Mouse (Mus musculus): ENCODE data around the gene Il18. TPM values are rescaled to one million over a fixed set of nuclear protein-coding genes. Genes with fewer than 3 reads are reported as not detected.
"Not testable (repeated sequence)": the region's sequence is repeated elsewhere in the genome, so short reads cannot be mapped to it uniquely, and the experiment has no call there.

Gene Il18
- polyA plus RNA-seq, 2 experiments, result 2.4 to 2.9 TPM

DNA sequence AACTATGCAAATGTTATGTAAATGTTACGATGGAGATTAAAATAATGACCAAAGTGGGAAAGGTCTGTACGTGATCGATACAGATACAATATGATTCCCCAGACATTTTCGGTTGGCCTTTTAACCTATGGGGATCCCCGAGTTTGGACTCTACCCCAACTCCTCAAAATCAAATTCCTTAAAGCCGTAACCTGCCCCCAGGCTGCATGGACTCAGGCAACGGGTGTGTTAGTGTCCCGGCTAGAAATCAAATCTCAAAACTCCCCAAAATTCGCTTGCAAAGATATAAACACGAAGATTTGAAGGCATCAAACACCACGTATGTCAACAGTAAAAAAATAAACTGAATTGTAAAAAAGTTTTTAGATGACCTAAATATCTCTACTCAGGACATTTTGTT, 61.5 kb downstream of the Il18 start:
- peak overlapping the region; percentile 74 for H3K4me2 ChIP-seq (replicated peaks; ENCODE audit: low read depth, low read length, severe bottlenecking)
- H3K4me1 ChIP-seq (ENCODE audit: control insufficient read depth, insufficient read depth, low read length), result peaks cover 8% of the 10 kb centered on the region
- ATAC-seq (ENCODE audit: low FRiP score, low read depth), result no peak
- peak overlapping the region; percentile 67 for H3K4me3 ChIP-seq (replicated peaks; ENCODE audit: low read length)
- H3K27ac ChIP-seq (replicated peaks; ENCODE audit: low read depth, low read length), result no peak overlapping the region
- H3K36me3 ChIP-seq (ENCODE audit: control insufficient read depth, insufficient read depth, low read length), result peaks cover 36% of the 10 kb centered on the region
- no peak for DNase-seq (ENCODE audit: low spot score)
- H3K9me3 ChIP-seq (ENCODE audit: control insufficient read depth, low read length), result no peaks in the 10 kb centered on the region
- H3K9ac ChIP-seq (ENCODE audit: low read depth, low read length, severe bottlenecking), result peak overlapping the region; percentile 87
- no peak for TF ChIP-seq POLR2A (IDR thresholded peaks at IDR 0.05; ENCODE audit: borderline replicate concordance, extremely low read depth, insufficient read depth, insufficient read length)
- WGBS, result 38% methylated on average over 11 of the region's 11 CpGs
- no peaks in the 10 kb centered on the region for H3K27me3 ChIP-seq (ENCODE audit: control insufficient read depth, insufficient read depth, low read length)

DNA sequence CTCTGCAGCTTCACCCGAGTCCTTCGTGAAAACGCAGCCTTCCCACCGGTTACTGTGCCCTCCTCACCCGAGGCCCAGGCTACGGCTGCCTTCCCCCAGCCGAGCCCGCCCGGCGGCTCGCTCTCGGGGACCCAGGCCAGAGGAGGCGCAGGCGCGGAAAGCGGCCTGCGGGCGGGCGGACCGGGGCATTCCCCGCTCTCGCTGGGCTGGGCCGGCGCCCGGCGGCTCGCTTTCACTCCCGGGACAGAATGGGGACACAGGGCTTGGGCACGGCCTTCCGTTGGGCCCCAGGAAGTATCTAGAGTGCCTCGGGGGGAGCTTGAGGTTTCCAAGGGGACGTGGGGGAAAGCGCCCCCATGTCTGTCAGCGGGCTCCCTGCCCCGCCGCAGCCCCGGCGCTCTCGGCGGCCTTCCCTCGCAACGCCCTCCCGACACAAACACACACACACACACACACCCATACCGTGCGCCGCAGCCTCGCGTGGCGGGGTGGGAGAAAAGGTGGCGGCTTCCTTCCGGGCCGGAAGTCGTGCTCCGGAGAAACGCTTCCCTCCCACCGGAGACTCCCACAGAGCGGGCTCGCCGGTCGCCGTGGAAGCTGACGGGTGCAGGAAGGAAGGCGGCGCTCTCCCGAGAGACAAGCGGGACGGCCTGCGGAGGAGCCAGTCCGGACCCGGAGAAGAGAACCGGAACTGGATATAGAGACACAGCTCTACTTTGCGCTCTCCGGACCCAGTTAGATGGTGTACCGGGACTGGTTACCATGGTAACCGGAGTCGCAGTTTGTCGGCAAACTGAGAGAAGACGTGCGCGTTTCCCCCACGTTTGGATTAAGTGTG, 62.4 kb downstream of the Il18 start, which contains the start of the genes Pih1d2 and Nkapd1:
Gene Pih1d2 (plus strand): TSS at position 556 of the 838 bp plus-strand sequence.
Gene Nkapd1 (minus strand): TSS at position 699 of the 838 bp plus-strand sequence.
- peaks cover 8% of the 10 kb centered on the region for H3K4me1 ChIP-seq (ENCODE audit: control insufficient read depth, insufficient read depth, low read length)
- peak within 1 kb of the TSS; percentile 89 for H3K27ac ChIP-seq (replicated peaks; ENCODE audit: low read depth, low read length)
- no peaks in the 10 kb centered on the region for H3K9me3 ChIP-seq (ENCODE audit: control insufficient read depth, low read length)
- ATAC-seq (ENCODE audit: low FRiP score, low read depth) (peak; percentile 94), DNase-seq (ENCODE audit: low spot score) (peak; percentile 92)
- WGBS, result under 1% methylated on average over 68 of the region's 81 CpGs
- 0 out of 2 replicates have a peak, but pooled peaks have one; percentile 8 for TF ChIP-seq POLR2A (IDR thresholded peaks at IDR 0.05; ENCODE audit: borderline replicate concordance, extremely low read depth, insufficient read depth, insufficient read length)
- H3K36me3 ChIP-seq (ENCODE audit: control insufficient read depth, insufficient read depth, low read length), result peaks cover 31% of the 10 kb centered on the region
- peak within 1 kb of the TSS; percentile 74 for H3K4me2 ChIP-seq (replicated peaks; ENCODE audit: low read depth, low read length, severe bottlenecking)
- peak within 1 kb of the TSS; percentile 87 for H3K9ac ChIP-seq (ENCODE audit: low read depth, low read length, severe bottlenecking)
- H3K4me3 ChIP-seq (replicated peaks; ENCODE audit: low read length), result peak within 1 kb of the TSS; percentile 67
- H3K27me3 ChIP-seq (ENCODE audit: control insufficient read depth, insufficient read depth, low read length), result no peaks in the 10 kb centered on the region

DNA sequence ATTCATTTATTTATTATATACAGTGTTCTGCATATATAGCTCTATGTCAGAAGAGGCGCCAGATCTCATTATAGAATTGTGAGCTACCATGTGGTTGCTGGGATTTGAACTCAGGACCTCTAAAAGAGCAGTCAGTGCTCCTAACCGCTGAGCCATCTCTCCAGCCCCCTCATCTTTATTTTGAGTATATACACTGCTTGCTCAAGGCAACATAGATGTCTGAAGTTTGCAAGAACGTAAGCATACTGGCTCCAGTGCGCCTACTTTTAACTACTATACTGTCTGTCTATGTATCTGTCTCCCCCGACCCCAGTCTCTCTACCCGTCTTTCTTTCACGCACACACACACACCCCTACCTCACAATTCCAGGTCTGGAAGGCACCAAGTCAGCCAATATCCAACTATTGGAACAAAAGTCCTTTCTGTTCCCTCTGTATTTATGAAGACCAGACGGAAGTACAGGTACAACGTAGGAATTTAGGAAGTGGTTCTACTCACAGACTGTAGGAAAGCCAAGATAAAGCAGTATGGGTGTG, 63.2 kb downstream of the Il18 start:
- H3K27me3 ChIP-seq (ENCODE audit: control insufficient read depth, insufficient read depth, low read length), result no peaks in the 10 kb centered on the region
- no peak overlapping the region for H3K27ac ChIP-seq (replicated peaks; ENCODE audit: low read depth, low read length)
- H3K4me2 ChIP-seq (replicated peaks; ENCODE audit: low read depth, low read length, severe bottlenecking), result peak overlapping the region; percentile 74
- ATAC-seq (ENCODE audit: low FRiP score, low read depth) (no peak), DNase-seq (ENCODE audit: low spot score) (no peak)
- no peak overlapping the region for H3K9ac ChIP-seq (ENCODE audit: low read depth, low read length, severe bottlenecking)
- peak overlapping the region; percentile 67 for H3K4me3 ChIP-seq (replicated peaks; ENCODE audit: low read length)
- H3K4me1 ChIP-seq (ENCODE audit: control insufficient read depth, insufficient read depth, low read length), result peaks cover 8% of the 10 kb centered on the region
- H3K36me3 ChIP-seq (ENCODE audit: control insufficient read depth, insufficient read depth, low read length), result peaks cover 22% of the 10 kb centered on the region
- no peak for TF ChIP-seq POLR2A (IDR thresholded peaks at IDR 0.05; ENCODE audit: borderline replicate concordance, extremely low read depth, insufficient read depth, insufficient read length)
- 58% methylated on average over 9 of the region's 9 CpGs for WGBS
- H3K9me3 ChIP-seq (ENCODE audit: control insufficient read depth, low read length), result no peaks in the 10 kb centered on the region

DNA sequence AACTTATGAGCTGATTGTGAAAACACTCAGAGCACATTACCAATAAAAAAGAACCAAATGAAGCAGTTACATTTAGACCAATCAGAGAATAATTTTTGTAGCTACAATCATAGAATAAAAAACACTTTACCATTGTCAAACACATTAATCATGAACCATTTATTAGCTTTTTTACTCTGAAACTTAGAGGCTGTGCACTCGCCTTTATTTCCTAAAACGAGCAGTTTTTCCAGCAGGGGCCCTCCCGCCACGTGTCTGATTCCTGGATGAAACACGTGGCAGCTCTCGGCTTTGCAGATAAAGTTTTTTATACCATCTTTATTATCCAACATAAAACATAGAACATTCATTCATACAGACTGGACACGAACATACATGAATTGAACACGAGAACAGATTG, 76.3 kb downstream of the Il18 start:
- H3K9me3 ChIP-seq (ENCODE audit: control insufficient read depth, low read length); H3K27me3 ChIP-seq (ENCODE audit: control insufficient read depth, insufficient read depth, low read length); DNase-seq (ENCODE audit: low spot score); H3K4me1 ChIP-seq (ENCODE audit: control insufficient read depth, insufficient read depth, low read length); H3K27ac ChIP-seq (replicated peaks; ENCODE audit: low read depth, low read length); H3K4me2 ChIP-seq (replicated peaks; ENCODE audit: low read depth, low read length, severe bottlenecking); H3K4me3 ChIP-seq (replicated peaks; ENCODE audit: low read length); ATAC-seq (ENCODE audit: low FRiP score, low read depth); H3K9ac ChIP-seq (ENCODE audit: low read depth, low read length, severe bottlenecking): not testable (repeated sequence)
- 82% methylated on average over 6 of the region's 8 CpGs for WGBS
- H3K36me3 ChIP-seq (ENCODE audit: control insufficient read depth, insufficient read depth, low read length), result peaks cover 24% of the 10 kb centered on the region

Other genes with a start within 250 kb of the Il18 start
- gene Rpl10-ps3, start 209.9 kb upstream of the Il18 start, polyA plus RNA-seq (2012; rRNA removed), result 93.4 and 99.3 TPM in 2 replicates
- gene Rpl10-ps3, start 209.9 kb upstream of the Il18 start, polyA plus RNA-seq (2014; fragmentation: Nextera tagmentation; extraction: Ambion mirVana), result 349 and 385 TPM in 2 replicates
- 0.74 and 0.93 TPM in 2 replicates for gene Plet1, start 60.3 kb upstream of the Il18 start, polyA plus RNA-seq (2012; rRNA removed)
- 0.41 and 0.70 TPM in 2 replicates for gene Plet1, start 60.3 kb upstream of the Il18 start, polyA plus RNA-seq (2014; fragmentation: Nextera tagmentation; extraction: Ambion mirVana)
- gene Pts, start 26.1 kb upstream of the Il18 start, polyA plus RNA-seq (2012; rRNA removed), result 49.3 and 64.3 TPM in 2 replicates
- gene Pts, start 26.1 kb upstream of the Il18 start, polyA plus RNA-seq (2014; fragmentation: Nextera tagmentation; extraction: Ambion mirVana), result 64.2 and 72.3 TPM in 2 replicates
- 0.09 and 0.26 TPM in 2 replicates for gene Bco2, start 354 bp downstream of the Il18 start, polyA plus RNA-seq (2012; rRNA removed)
- gene Bco2, start 354 bp downstream of the Il18 start, polyA plus RNA-seq (2014; fragmentation: Nextera tagmentation; extraction: Ambion mirVana), result 0.12 and 0.14 TPM in 2 replicates
- gene Tex12, start 6.5 kb downstream of the Il18 start, polyA plus RNA-seq (2012; rRNA removed), result not detected in 2 replicates
- not detected in 2 replicates for gene Tex12, start 6.5 kb downstream of the Il18 start, polyA plus RNA-seq (2014; fragmentation: Nextera tagmentation; extraction: Ambion mirVana)
- 170 and 197 TPM in 2 replicates for gene Sdhd, start 49.0 kb downstream of the Il18 start, polyA plus RNA-seq (2012; rRNA removed)
- gene Sdhd, start 49.0 kb downstream of the Il18 start, polyA plus RNA-seq (2014; fragmentation: Nextera tagmentation; extraction: Ambion mirVana), result 258 and 266 TPM in 2 replicates
- gene Timm8b, start 49.1 kb downstream of the Il18 start, polyA plus RNA-seq (2012; rRNA removed), result 145 and 238 TPM in 2 replicates
- gene Timm8b, start 49.1 kb downstream of the Il18 start, polyA plus RNA-seq (2014; fragmentation: Nextera tagmentation; extraction: Ambion mirVana), result 239 and 244 TPM in 2 replicates
- gene Pih1d2, start 62.5 kb downstream of the Il18 start, polyA plus RNA-seq (2012; rRNA removed), result 2.2 and 2.3 TPM in 2 replicates
- 2.5 and 3.2 TPM in 2 replicates for gene Pih1d2, start 62.5 kb downstream of the Il18 start, polyA plus RNA-seq (2014; fragmentation: Nextera tagmentation; extraction: Ambion mirVana)
- 18.1 and 20.4 TPM in 2 replicates for gene Nkapd1, start 62.6 kb downstream of the Il18 start, polyA plus RNA-seq (2012; rRNA removed)
- 27.7 and 27.8 TPM in 2 replicates for gene Nkapd1, start 62.6 kb downstream of the Il18 start, polyA plus RNA-seq (2014; fragmentation: Nextera tagmentation; extraction: Ambion mirVana)
- gene Dlat, start 105.0 kb downstream of the Il18 start, polyA plus RNA-seq (2012; rRNA removed), result 24.3 and 30.4 TPM in 2 replicates
- gene Dlat, start 105.0 kb downstream of the Il18 start, polyA plus RNA-seq (2014; fragmentation: Nextera tagmentation; extraction: Ambion mirVana), result 49.5 and 57.3 TPM in 2 replicates
- 16.4 and 17.5 TPM in 2 replicates for gene Dixdc1, start 184.7 kb downstream of the Il18 start, polyA plus RNA-seq (2012; rRNA removed)
- gene Dixdc1, start 184.7 kb downstream of the Il18 start, polyA plus RNA-seq (2014; fragmentation: Nextera tagmentation; extraction: Ambion mirVana), result 16.1 and 18.9 TPM in 2 replicates
- 3.8 and 4.9 TPM in 2 replicates for gene 2310030G06Rik, start 191.7 kb downstream of the Il18 start, polyA plus RNA-seq (2012; rRNA removed)
- 5.2 and 5.4 TPM in 2 replicates for gene 2310030G06Rik, start 191.7 kb downstream of the Il18 start, polyA plus RNA-seq (2014; fragmentation: Nextera tagmentation; extraction: Ambion mirVana)
- gene Cryab, start 196.5 kb downstream of the Il18 start, polyA plus RNA-seq (2012; rRNA removed), result 78.2 and 80.7 TPM in 2 replicates
- gene Cryab, start 196.5 kb downstream of the Il18 start, polyA plus RNA-seq (2014; fragmentation: Nextera tagmentation; extraction: Ambion mirVana), result 87.2 and 117 TPM in 2 replicates
- 53.0 and 61.6 TPM in 2 replicates for gene Hspb2, start 197.5 kb downstream of the Il18 start, polyA plus RNA-seq (2012; rRNA removed)
- gene Hspb2, start 197.5 kb downstream of the Il18 start, polyA plus RNA-seq (2014; fragmentation: Nextera tagmentation; extraction: Ambion mirVana), result 47.8 and 78.7 TPM in 2 replicates
- gene Fdxacb1, start 213.4 kb downstream of the Il18 start, polyA plus RNA-seq (2012; rRNA removed), result 7.4 and 7.7 TPM in 2 replicates
- 10.6 and 10.8 TPM in 2 replicates for gene Fdxacb1, start 213.4 kb downstream of the Il18 start, polyA plus RNA-seq (2014; fragmentation: Nextera tagmentation; extraction: Ambion mirVana)
- 33.2 and 41.9 TPM in 2 replicates for gene Alg9, start 220.2 kb downstream of the Il18 start, polyA plus RNA-seq (2012; rRNA removed)
- gene Alg9, start 220.2 kb downstream of the Il18 start, polyA plus RNA-seq (2014; fragmentation: Nextera tagmentation; extraction: Ambion mirVana), result 35.8 and 35.9 TPM in 2 replicates
- 27.1 and 27.6 TPM in 2 replicates for gene 1110032A03Rik, start 220.7 kb downstream of the Il18 start, polyA plus RNA-seq (2012; rRNA removed)
- 25.5 and 29.5 TPM in 2 replicates for gene 1110032A03Rik, start 220.7 kb downstream of the Il18 start, polyA plus RNA-seq (2014; fragmentation: Nextera tagmentation; extraction: Ambion mirVana)

All from limb, embryonic 14.5 days (tissue).